28 mouse cellular contexts compared by ENCODE assay signal in the genomic region with DNA sequence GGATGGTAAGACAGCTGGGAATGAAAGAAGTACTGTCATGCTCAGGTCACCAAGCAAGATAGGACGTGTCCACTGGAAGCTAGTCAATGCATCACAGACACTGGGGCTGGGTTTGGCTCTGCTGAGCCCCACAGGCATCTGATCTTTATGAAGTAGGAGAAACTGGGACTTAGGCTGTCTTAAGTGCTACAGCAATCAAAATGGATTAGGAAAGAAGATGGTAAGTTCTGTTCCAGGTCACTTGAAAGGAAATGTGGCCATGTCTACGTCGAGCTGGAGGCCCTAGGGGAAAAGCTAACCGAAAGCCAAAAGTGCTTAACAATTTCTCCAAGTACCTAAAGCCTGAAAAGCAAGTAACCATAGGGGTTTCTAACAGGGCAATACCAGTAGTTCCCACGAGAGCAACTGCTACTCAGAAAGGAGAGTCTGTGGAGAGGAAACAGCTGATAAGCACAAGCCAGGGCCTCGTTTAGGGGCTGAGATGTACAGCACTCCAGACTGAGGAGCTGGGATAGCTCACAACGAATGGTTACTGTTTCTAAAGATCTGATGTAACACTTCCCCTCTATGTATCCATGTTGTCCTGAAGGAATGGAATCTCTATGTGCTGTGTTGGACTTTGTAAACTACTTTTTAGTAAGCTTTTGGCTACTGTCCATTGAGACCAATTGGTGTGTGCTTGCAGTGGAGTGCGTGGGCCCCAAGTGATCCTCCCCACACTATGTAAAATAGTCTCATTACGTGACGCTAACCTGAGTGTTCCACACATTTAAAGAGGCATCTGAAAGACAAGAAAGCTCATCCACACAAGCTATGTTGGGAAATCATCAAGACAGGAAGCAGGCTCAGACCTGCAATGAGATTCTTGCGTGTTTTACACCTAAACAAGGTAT. TPM values are rescaled to one million over a fixed set of nuclear protein-coding genes. Genes with fewer than 3 reads are reported as not detected.
DNase-seq lines count a peak whose midpoint lies in the region; ATAC-seq and TF ChIP-seq lines count a peak whose summit lies in the region.
"Had no signal": no experiment of that assay in that cellular context is flagged by ENCODE, and none has a peak within 500 bp of the region (broad histone marks: within the 10 kb centered on the region; RNA-seq: fewer than 3 reads in every experiment).

No protein-coding gene starts in this region.

- peaks cover 18% of the 10 kb centered on the region for H3K36me3 ChIP-seq in liver, embryonic 11.5 days (ENCODE audit: control insufficient read depth, insufficient read depth, low read length)
- peaks cover 22% of the 10 kb centered on the region for H3K36me3 ChIP-seq in liver, postnatal 0 days (replicated peaks; ENCODE audit: insufficient read depth, low read length)
- peaks cover 25% of the 10 kb centered on the region for H3K36me3 ChIP-seq in forebrain, postnatal 0 days (ENCODE audit: insufficient read depth)

- no peak overlapping the region for H3K4me3 ChIP-seq in liver, embryonic 11.5 days (ENCODE audit: low read depth, low read length)
- no peak overlapping the region for H3K4me3 ChIP-seq in liver, postnatal 0 days (ENCODE audit: low read depth, low read length)
- no peak overlapping the region for H3K4me3 ChIP-seq in forebrain, postnatal 0 days (ENCODE audit: low read depth, low read length)
- H3K4me3 ChIP-seq: embryonic facial prominence, embryonic 12.5 days; forebrain, embryonic 12.5 days; heart, adult 2 months; heart, embryonic 15.5 days; limb, embryonic 10.5 days; midbrain, embryonic 15.5 days; myocyte; neural tube, embryonic 13.5 days; stomach, embryonic 15.5 days had no signal

- no peaks in the 10 kb centered on the region for H3K9me3 ChIP-seq in liver, embryonic 11.5 days (ENCODE audit: control insufficient read depth, low read length)
- no peaks in the 10 kb centered on the region for H3K9me3 ChIP-seq in liver, postnatal 0 days (ENCODE audit: low read length)
- no peaks in the 10 kb centered on the region for H3K9me3 ChIP-seq in forebrain, postnatal 0 days (ENCODE audit: low read length)
- H3K9me3 ChIP-seq: embryonic facial prominence, embryonic 12.5 days; forebrain, embryonic 12.5 days; heart, embryonic 15.5 days; limb, embryonic 10.5 days; midbrain, embryonic 15.5 days; neural tube, embryonic 13.5 days; stomach, embryonic 15.5 days had no signal

- no peaks in the 10 kb centered on the region for H3K27me3 ChIP-seq in liver, embryonic 11.5 days (replicated peaks; ENCODE audit: control insufficient read depth, insufficient read depth, low read length)
- H3K27me3 ChIP-seq in liver, postnatal 0 days (ENCODE audit: insufficient read depth, low read length), result no peaks in the 10 kb centered on the region
- no peaks in the 10 kb centered on the region for H3K27me3 ChIP-seq in forebrain, postnatal 0 days (ENCODE audit: insufficient read depth, low read length)
- H3K27me3 ChIP-seq: embryonic facial prominence, embryonic 12.5 days; forebrain, embryonic 12.5 days; heart, embryonic 15.5 days; midbrain, embryonic 15.5 days; neural tube, embryonic 13.5 days; stomach, embryonic 15.5 days had no signal

- H3K27ac ChIP-seq in liver, embryonic 11.5 days (ENCODE audit: low read depth, low read length), result no peak overlapping the region
- H3K27ac ChIP-seq in liver, postnatal 0 days (ENCODE audit: low read depth), result no peak overlapping the region
- no peak overlapping the region for H3K27ac ChIP-seq in forebrain, postnatal 0 days (ENCODE audit: low read depth, low read length)
- H3K27ac ChIP-seq: embryonic facial prominence, embryonic 12.5 days; forebrain, embryonic 12.5 days; heart, adult 2 months; heart, embryonic 15.5 days; hindbrain, embryonic 14.5 days; kidney, postnatal 0 days; limb, embryonic 10.5 days; midbrain, embryonic 15.5 days; neural tube, embryonic 13.5 days; stomach, embryonic 15.5 days had no signal

- no peak for TF ChIP-seq CTCF in liver, postnatal 0 days (IDR thresholded peaks at IDR 0.05; ENCODE audit: low read depth)
- no peak for TF ChIP-seq CTCF in forebrain, postnatal 0 days (IDR thresholded peaks at IDR 0.05; ENCODE audit: low read depth)

- WGBS in liver, embryonic 11.5 days, result 79% methylated on average over 11 of the region's 11 CpGs
- 74% methylated on average over 11 of the region's 11 CpGs for WGBS in liver, postnatal 0 days (ENCODE audit: insufficient replicate concordance)
- WGBS in forebrain, postnatal 0 days, result 96% methylated on average over 11 of the region's 11 CpGs

- H3K4me1 ChIP-seq in liver, embryonic 11.5 days (replicated peaks; ENCODE audit: control insufficient read depth, insufficient read depth, low read length), result no peaks in the 10 kb centered on the region
- no peaks in the 10 kb centered on the region for H3K4me1 ChIP-seq in liver, postnatal 0 days (ENCODE audit: insufficient read depth)
- H3K4me1 ChIP-seq in forebrain, postnatal 0 days (ENCODE audit: insufficient read depth), result no peaks in the 10 kb centered on the region
- H3K4me1 ChIP-seq: embryonic facial prominence, embryonic 12.5 days; forebrain, embryonic 12.5 days; heart, embryonic 15.5 days; limb, embryonic 10.5 days; midbrain, embryonic 15.5 days; neural tube, embryonic 13.5 days; stomach, embryonic 15.5 days had no signal

- H3K4me2 ChIP-seq in liver, embryonic 11.5 days, result no peak overlapping the region
- no peak overlapping the region for H3K4me2 ChIP-seq in liver, postnatal 0 days (ENCODE audit: low read depth, low read length)
- H3K4me2 ChIP-seq in forebrain, postnatal 0 days (ENCODE audit: low read depth), result no peak overlapping the region
- H3K4me2 ChIP-seq: embryonic facial prominence, embryonic 12.5 days; forebrain, embryonic 12.5 days; heart, embryonic 15.5 days; hindbrain, embryonic 14.5 days; midbrain, embryonic 15.5 days; neural tube, embryonic 13.5 days; stomach, embryonic 15.5 days had no signal

- TF ChIP-seq EP300 in liver, postnatal 0 days (IDR thresholded peaks at IDR 0.05; ENCODE audit: low read depth), result no peak

- DNase-seq in MEL-GATA-1-ER (ENCODE audit: extremely low read depth, low read depth), result peak; percentile 12
- DNase-seq in c-Kit-negative CD71-positive TER-119-positive erythroid progenitor cells, embryonic 14.5 days (ENCODE audit: low read depth, low spot score), result peak; percentile 19
- no peak for DNase-seq in liver, embryonic 11.5 days (ENCODE audit: low spot score)
- no peak for DNase-seq in liver, postnatal 0 days
- no peak for DNase-seq in gastrocnemius, postnatal 10 days
- no peak for DNase-seq in lung, adult 18-20 months
- no peak for DNase-seq in forebrain, postnatal 0 days
- DNase-seq: adrenal gland, postnatal 25 days; cerebellum, adult 18-20 months; cerebellum, postnatal 25 days; gastrocnemius, postnatal 14 days; heart, adult 2 months; heart, postnatal 4 days; kidney, adult 18-20 months; lung, postnatal 10 days; thymus, adult 18-20 months; thymus, postnatal 36 days had no signal

- no peak overlapping the region for H3K9ac ChIP-seq in liver, embryonic 11.5 days (ENCODE audit: low read depth, low read length)
- H3K9ac ChIP-seq in liver, postnatal 0 days (replicated peaks), result no peak overlapping the region
- H3K9ac ChIP-seq in forebrain, postnatal 0 days, result no peak overlapping the region
- H3K9ac ChIP-seq: embryonic facial prominence, embryonic 12.5 days; forebrain, embryonic 12.5 days; heart, embryonic 15.5 days; hindbrain, embryonic 14.5 days; midbrain, embryonic 15.5 days; neural tube, embryonic 13.5 days; stomach, embryonic 15.5 days had no signal

- peak; percentile 88 for ATAC-seq in liver, embryonic 11.5 days (replicated peaks; ENCODE audit: low FRiP score)
- peak; percentile 23; the same call in 1 of the 2 replicates for ATAC-seq in liver, postnatal 0 days
- ATAC-seq in forebrain, postnatal 0 days, result no peak
- ATAC-seq: inflammation-experienced regulatory T-cells, adult 6 months; midbrain, embryonic 15.5 days had no signal

RNA-seq across cellular contexts. Expression of a gene that starts 44.6 kb away (rescaled TPM):
- polyA plus RNA-seq in liver, embryonic 11.5 days (2014; fragmentation: Nextera tagmentation; extraction: Ambion mirVana), result 38.3 and 40.9 TPM in 2 replicates
- polyA plus RNA-seq in liver, postnatal 0 days (2015; fragmentation: Nextera tagmentation; extraction: Ambion mirVana), result 9.9 and 10.2 TPM in 2 replicates
- total RNA-seq in gastrocnemius, postnatal 10 days (2021), result 1 to 10 TPM; 4.5 to 6.1 TPM
- 13.9 and 18.3 TPM in 2 replicates for total RNA-seq in forebrain, postnatal 0 days (2014; rRNA removed)
- polyA plus RNA-seq in forebrain, postnatal 0 days (2015; fragmentation: Nextera tagmentation; extraction: Ambion mirVana), result 16.2 and 19.9 TPM in 2 replicates

Comparison
In these comparisons a context has a peak if more than half of its experiments do, and no peak if none do; other contexts are left out.
1. DNase-seq: peak in MEL-GATA-1-ER (single experiment) and c-Kit-negative CD71-positive TER-119-positive erythroid progenitor cells, embryonic 14.5 days (single experiment); none in liver, embryonic 11.5 days (single experiment), liver, postnatal 0 days (single experiment), gastrocnemius, postnatal 10 days (single experiment), lung, adult 18-20 months (0 of 2) and forebrain, postnatal 0 days (single experiment).